Mouse (Mus musculus): ENCODE results near the gene Rassf8. TPM values are rescaled to one million over a fixed set of nuclear protein-coding genes. Genes with fewer than 3 reads are reported as not detected.
A peak's percentile ranks its signal among the peaks of the same experiment; 100 is the strongest.

The Rassf8 gene
- polyA plus RNA-seq, 1 experiment from 2014 or later = 4.4 TPM

GRCm38 (mm10) chr6:145740011-145740410, 6.5 kb upstream of the Rassf8 start:
- Histone ChIP-seq H3K9ac (ENCODE audit: low read depth, low read length) (no peak overlapping the region), H3K4me1 (ENCODE audit: control insufficient read depth, insufficient read depth, low read depth, low read length) (no peaks in the 10 kb centered on the region), H3K27ac (ENCODE audit: low read depth, low read length) (no peak overlapping the region), H3K36me3 (ENCODE audit: control insufficient read depth, insufficient read depth, low read length) (no peaks in the 10 kb centered on the region), H3K27me3 (replicated peaks; ENCODE audit: control insufficient read depth, insufficient read depth, low read length) (no peaks in the 10 kb centered on the region), H3K4me2 (ENCODE audit: low read length) (no peak overlapping the region), H3K4me3 (ENCODE audit: low read length) (no peak overlapping the region), H3K9me3 (ENCODE audit: control insufficient read depth, low read length) (no peaks in the 10 kb centered on the region)
- ATAC-seq = no peak
- WGBS = 84% methylated on average over 3 of the region's 3 CpGs

GRCm38 (mm10) chr6:145745291-145745690, 1.3 kb upstream of the Rassf8 start:
- WGBS = 55% methylated on average over 3 of the region's 3 CpGs
- H3K27me3 ChIP-seq (replicated peaks; ENCODE audit: control insufficient read depth, insufficient read depth, low read length) = no peaks in the 10 kb centered on the region
- no peak for ATAC-seq
- H3K4me3 ChIP-seq (ENCODE audit: low read length) = no peak overlapping the region
- H3K4me1 ChIP-seq (ENCODE audit: control insufficient read depth, insufficient read depth, low read depth, low read length) = peaks cover 12% of the 10 kb centered on the region
- H3K9ac ChIP-seq (ENCODE audit: low read depth, low read length) = no peak overlapping the region
- no peaks in the 10 kb centered on the region for H3K9me3 ChIP-seq (ENCODE audit: control insufficient read depth, low read length)
- no peaks in the 10 kb centered on the region for H3K36me3 ChIP-seq (ENCODE audit: control insufficient read depth, insufficient read depth, low read length)
- H3K27ac ChIP-seq (ENCODE audit: low read depth, low read length) = no peak overlapping the region
- H3K4me2 ChIP-seq (ENCODE audit: low read length) = peak overlapping the region; percentile 25; the same call in 1 of the 2 replicates

GRCm38 (mm10) chr6:145746921-145747670, 548 bp downstream of the Rassf8 start:
- H3K4me1 ChIP-seq (ENCODE audit: control insufficient read depth, insufficient read depth, low read depth, low read length) = peaks cover 12% of the 10 kb centered on the region
- 0 out of 2 replicates have a peak, but pooled peaks have one; percentile 2 for ATAC-seq
- no peaks in the 10 kb centered on the region for H3K36me3 ChIP-seq (ENCODE audit: control insufficient read depth, insufficient read depth, low read length)
- H3K9me3 ChIP-seq (ENCODE audit: control insufficient read depth, low read length) = no peaks in the 10 kb centered on the region
- peak overlapping the region; percentile 79 for H3K4me2 ChIP-seq (ENCODE audit: low read length)
- WGBS = under 1% methylated on average over 55 of the region's 55 CpGs
- H3K9ac ChIP-seq (ENCODE audit: low read depth, low read length) = peak overlapping the region; percentile 82
- peak overlapping the region; percentile 86 for H3K27ac ChIP-seq (ENCODE audit: low read depth, low read length)
- peak overlapping the region; percentile 64 for H3K4me3 ChIP-seq (ENCODE audit: low read length)
- H3K27me3 ChIP-seq (replicated peaks; ENCODE audit: control insufficient read depth, insufficient read depth, low read length) = no peaks in the 10 kb centered on the region

GRCm38 (mm10) chr6:145747671-145748640, 1.4 kb downstream of the Rassf8 start:
- Histone ChIP-seq H3K9me3 (ENCODE audit: control insufficient read depth, low read length) (no peaks in the 10 kb centered on the region), H3K4me1 (ENCODE audit: control insufficient read depth, insufficient read depth, low read depth, low read length) (peaks cover 12% of the 10 kb centered on the region), H3K4me2 (ENCODE audit: low read length) (peak overlapping the region; percentile 79), H3K27ac (ENCODE audit: low read depth, low read length) (peak overlapping the region; percentile 86), H3K9ac (ENCODE audit: low read depth, low read length) (peak overlapping the region; percentile 82), H3K36me3 (ENCODE audit: control insufficient read depth, insufficient read depth, low read length) (no peaks in the 10 kb centered on the region), H3K27me3 (replicated peaks; ENCODE audit: control insufficient read depth, insufficient read depth, low read length) (no peaks in the 10 kb centered on the region), H3K4me3 (ENCODE audit: low read length) (peak overlapping the region; percentile 64)
- no peak for ATAC-seq
- WGBS = 14% methylated on average over 16 of the region's 16 CpGs

GRCm38 (mm10) chr6:145750394-145750793, 3.8 kb downstream of the Rassf8 start:
- H3K4me3 ChIP-seq (ENCODE audit: low read length) = no peak overlapping the region
- 84% methylated on average over 3 of the region's 3 CpGs for WGBS
- ATAC-seq = no peak
- H3K4me2 ChIP-seq (ENCODE audit: low read length) = no peak overlapping the region
- H3K27me3 ChIP-seq (replicated peaks; ENCODE audit: control insufficient read depth, insufficient read depth, low read length) = no peaks in the 10 kb centered on the region
- H3K9ac ChIP-seq (ENCODE audit: low read depth, low read length) = no peak overlapping the region
- no peak overlapping the region for H3K27ac ChIP-seq (ENCODE audit: low read depth, low read length)
- H3K9me3 ChIP-seq (ENCODE audit: control insufficient read depth, low read length) = no peaks in the 10 kb centered on the region
- H3K4me1 ChIP-seq (ENCODE audit: control insufficient read depth, insufficient read depth, low read depth, low read length) = peaks cover 12% of the 10 kb centered on the region
- H3K36me3 ChIP-seq (ENCODE audit: control insufficient read depth, insufficient read depth, low read length) = no peaks in the 10 kb centered on the region

- ATAC-seq = no peak
- H3K9ac ChIP-seq (ENCODE audit: low read depth, low read length) = no peak overlapping the region
- no peaks in the 10 kb centered on the region for H3K27me3 ChIP-seq (replicated peaks; ENCODE audit: control insufficient read depth, insufficient read depth, low read length)
- peaks cover 1% of the 10 kb centered on the region for H3K4me1 ChIP-seq (ENCODE audit: control insufficient read depth, insufficient read depth, low read depth, low read length)
- no peaks in the 10 kb centered on the region for H3K9me3 ChIP-seq (ENCODE audit: control insufficient read depth, low read length)
- no peaks in the 10 kb centered on the region for H3K36me3 ChIP-seq (ENCODE audit: control insufficient read depth, insufficient read depth, low read length)
- no peak overlapping the region for H3K4me2 ChIP-seq (ENCODE audit: low read length)
- H3K4me3 ChIP-seq (ENCODE audit: low read length) = no peak overlapping the region
- whole genome bisulfite sequencing = 84% methylated on average over 6 of the region's 6 CpGs
- no peak overlapping the region for H3K27ac ChIP-seq (ENCODE audit: low read depth, low read length)
Measured at GRCm38 (mm10) chr6:145753296-145753695, 6.7 kb downstream of the Rassf8 start.

- 86% methylated on average over 6 of the region's 6 CpGs for WGBS
- no peak for ATAC-seq
Measured at GRCm38 (mm10) chr6:145754416-145754815, 7.9 kb downstream of the Rassf8 start.

GRCm38 (mm10) chr6:145755942-145756639, 9.5 kb downstream of the Rassf8 start:
- Histone ChIP-seq H3K4me2 (ENCODE audit: low read length) (no peak overlapping the region), H3K4me1 (ENCODE audit: control insufficient read depth, insufficient read depth, low read depth, low read length) (no peaks in the 10 kb centered on the region), H3K4me3 (ENCODE audit: low read length) (no peak overlapping the region), H3K9ac (ENCODE audit: low read depth, low read length) (no peak overlapping the region), H3K36me3 (ENCODE audit: control insufficient read depth, insufficient read depth, low read length) (no peaks in the 10 kb centered on the region), H3K27ac (ENCODE audit: low read depth, low read length) (no peak overlapping the region), H3K27me3 (replicated peaks; ENCODE audit: control insufficient read depth, insufficient read depth, low read length) (no peaks in the 10 kb centered on the region), H3K9me3 (ENCODE audit: control insufficient read depth, low read length) (no peaks in the 10 kb centered on the region)
- ATAC-seq = no peak
- 72% methylated on average over 14 of the region's 14 CpGs for WGBS

More at GRCm38 (mm10) chr6:145754416-145754815, 7.9 kb downstream of the Rassf8 start:
- H3K4me3 ChIP-seq (ENCODE audit: low read length) = no peak overlapping the region
- no peak overlapping the region for H3K9ac ChIP-seq (ENCODE audit: low read depth, low read length)
- H3K4me1 ChIP-seq (ENCODE audit: control insufficient read depth, insufficient read depth, low read depth, low read length) = no peaks in the 10 kb centered on the region
- H3K36me3 ChIP-seq (ENCODE audit: control insufficient read depth, insufficient read depth, low read length) = no peaks in the 10 kb centered on the region
- no peak overlapping the region for H3K27ac ChIP-seq (ENCODE audit: low read depth, low read length)
- H3K27me3 ChIP-seq (replicated peaks; ENCODE audit: control insufficient read depth, insufficient read depth, low read length) = no peaks in the 10 kb centered on the region
- no peaks in the 10 kb centered on the region for H3K9me3 ChIP-seq (ENCODE audit: control insufficient read depth, low read length)
- H3K4me2 ChIP-seq (ENCODE audit: low read length) = no peak overlapping the region

All from hindbrain, embryonic 16.5 days (tissue).